Mouse (Mus musculus): ENCODE results near the gene Gabarapl1.

DNA sequence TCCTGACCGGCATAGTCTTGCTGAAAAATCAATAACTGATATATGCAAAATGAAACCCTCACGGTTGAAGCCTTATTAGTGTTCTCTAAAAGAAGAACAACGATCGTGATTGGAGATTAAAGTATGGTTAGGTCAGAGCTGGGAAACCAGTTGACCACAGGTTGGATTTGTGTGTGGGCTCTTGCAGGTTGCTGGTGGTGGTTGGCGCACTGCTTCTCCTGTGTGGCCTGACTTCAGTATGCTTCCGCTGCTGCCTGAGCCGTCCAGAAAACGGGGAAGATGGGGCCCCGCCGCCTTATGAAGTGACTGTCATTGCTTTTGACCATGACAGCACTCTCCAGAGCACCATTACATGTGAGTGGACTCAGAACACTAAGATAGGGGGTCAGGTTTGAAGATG is 16.6 kb upstream of the Gabarapl1 start:
- no peak for TF ChIP-seq CTCF (IDR thresholded peaks at IDR 0.05; ENCODE audit: insufficient read depth, low read length)
- TF ChIP-seq POLR2A (IDR thresholded peaks at IDR 0.05; ENCODE audit: borderline replicate concordance, extremely low read depth, low read depth, low read length), result no peak

All from lung, adult 2 months (tissue).